In the genomic region with DNA sequence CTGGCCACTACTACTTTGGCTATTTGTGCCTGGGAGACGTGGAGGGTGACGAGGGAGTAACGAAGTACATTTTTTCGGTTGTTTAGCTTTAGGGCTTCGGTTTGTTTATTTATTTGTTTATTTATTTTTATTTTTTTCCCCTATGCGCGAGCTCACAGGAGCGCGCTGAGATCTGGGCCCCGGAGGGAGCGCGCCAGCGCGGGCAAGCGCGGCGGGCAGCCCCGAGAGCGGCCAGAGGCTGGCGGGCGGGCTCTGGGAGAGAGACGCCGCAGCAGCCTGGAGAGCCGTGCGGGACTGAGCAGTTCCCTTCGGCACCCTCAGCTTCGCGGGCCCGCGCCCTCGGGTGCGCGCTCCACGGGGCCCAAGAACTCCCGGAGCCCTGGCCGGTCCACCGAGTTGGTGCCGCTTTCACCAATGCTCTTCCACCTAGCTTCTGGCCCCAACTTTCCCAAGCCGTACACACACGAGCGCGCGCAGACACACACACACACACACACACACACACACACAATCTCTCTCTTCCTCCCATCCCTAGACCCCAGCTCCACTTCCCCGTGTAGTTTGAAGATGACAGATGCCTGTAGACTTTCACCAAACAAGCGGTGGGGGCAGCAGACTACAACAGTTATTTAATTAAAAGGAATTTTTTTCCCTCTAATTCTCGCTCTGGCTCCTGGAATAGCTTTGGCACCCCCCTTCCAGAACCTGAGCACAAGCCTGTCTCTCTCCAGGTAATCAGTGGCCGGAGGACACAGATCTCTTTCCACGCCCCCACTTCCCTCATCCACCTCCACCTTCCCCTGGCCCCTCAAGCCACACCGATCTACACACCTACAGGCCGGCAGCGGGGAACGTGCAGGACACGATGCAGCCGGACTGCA, we compare ENCODE assay signal across 8 mouse cellular contexts.
DNase-seq lines count a peak whose midpoint lies in the region; ATAC-seq lines count a peak whose summit lies in the region.

No protein-coding gene starts in this region.

- H3K4me3 ChIP-seq in brown adipose tissue, adult 24 weeks (ENCODE audit: insufficient read depth, low read depth, low read length), result peak overlapping the region; percentile 61
- peak overlapping the region; percentile 64 for H3K4me3 ChIP-seq in forebrain, embryonic 16.5 days (replicated peaks; ENCODE audit: low read length)
- H3K4me3 ChIP-seq in intestine, embryonic 14.5 days (ENCODE audit: low read depth, low read length), result peak overlapping the region; percentile 63
- H3K4me3 ChIP-seq in limb, embryonic 10.5 days, result peak overlapping the region; percentile 75
- peak overlapping the region; percentile 58 for H3K4me3 ChIP-seq in neural tube, embryonic 13.5 days

- intact Hi-C loops in heart, postnatal 25 days (cut with DNase I), result loop anchor here (10.0 kb wide), 1 partner anchor 251 kb away; the partner anchor contains the start of gene Sod3

- H3K27ac ChIP-seq in brown adipose tissue, adult 24 weeks (replicated peaks; ENCODE audit: low read depth, low read length), result no peak overlapping the region
- H3K27ac ChIP-seq in forebrain, embryonic 16.5 days (ENCODE audit: low read length), result no peak overlapping the region
- H3K27ac ChIP-seq in intestine, embryonic 14.5 days (ENCODE audit: low read depth), result no peak overlapping the region
- H3K27ac ChIP-seq in limb, embryonic 10.5 days, result peak overlapping the region; percentile 50
- H3K27ac ChIP-seq in neural tube, embryonic 13.5 days (replicated peaks), result no peak overlapping the region

- peaks cover 4% of the 10 kb centered on the region; the same call in 1 of the 2 replicates for H3K27me3 ChIP-seq in forebrain, embryonic 16.5 days (replicated peaks; ENCODE audit: control insufficient read depth, insufficient read depth, low read length)
- H3K27me3 ChIP-seq in intestine, embryonic 14.5 days (replicated peaks; ENCODE audit: control insufficient read depth, insufficient read depth, low read length), result peaks cover 34% of the 10 kb centered on the region
- peaks cover 89% of the 10 kb centered on the region for H3K27me3 ChIP-seq in limb, embryonic 10.5 days (ENCODE audit: low read depth, poor library complexity, severe bottlenecking)
- H3K27me3 ChIP-seq in neural tube, embryonic 13.5 days, result peaks cover 64% of the 10 kb centered on the region

- no peaks in the 10 kb centered on the region for H3K9me3 ChIP-seq in forebrain, embryonic 16.5 days (ENCODE audit: control insufficient read depth, low read length)
- no peaks in the 10 kb centered on the region for H3K9me3 ChIP-seq in intestine, embryonic 14.5 days (ENCODE audit: control insufficient read depth, low read length)
- H3K9me3 ChIP-seq in limb, embryonic 10.5 days (replicated peaks), result no peaks in the 10 kb centered on the region
- H3K9me3 ChIP-seq in neural tube, embryonic 13.5 days, result no peaks in the 10 kb centered on the region

- H3K4me2 ChIP-seq in forebrain, embryonic 16.5 days (ENCODE audit: low read length), result peak overlapping the region; percentile 100
- peak overlapping the region; percentile 85 for H3K4me2 ChIP-seq in intestine, embryonic 14.5 days (ENCODE audit: low read length)
- H3K4me2 ChIP-seq in neural tube, embryonic 13.5 days, result peak overlapping the region; percentile 100

- DNase-seq in heart, adult 18-20 months, result peak; percentile 6 to 38
- no peak for DNase-seq in heart, postnatal 25 days (ENCODE audit: low spot score)
- peak; percentile 72 for DNase-seq in intestine, embryonic 14.5 days (ENCODE audit: low spot score)
- DNase-seq in limb, embryonic 10.5 days (ENCODE audit: low spot score), result peak; percentile 64
- DNase-seq in yolk sac, embryonic 10.5 days (ENCODE audit: low spot score), result no peak

- H3K9ac ChIP-seq in forebrain, embryonic 16.5 days (replicated peaks; ENCODE audit: low read depth, low read length), result peak overlapping the region; percentile 70
- H3K9ac ChIP-seq in intestine, embryonic 14.5 days (ENCODE audit: low read length), result peak overlapping the region; percentile 46
- peak overlapping the region; percentile 71 for H3K9ac ChIP-seq in neural tube, embryonic 13.5 days

- peak; percentile 14; the same call in 1 of the 2 replicates for ATAC-seq in forebrain, embryonic 16.5 days
- peak; percentile 38 for ATAC-seq in intestine, embryonic 14.5 days (replicated peaks; ENCODE audit: low FRiP score, low TSS enrichment, low read depth)
- ATAC-seq in neural tube, embryonic 13.5 days (ENCODE audit: low read depth), result no peak

- H3K36me3 ChIP-seq in forebrain, embryonic 16.5 days (ENCODE audit: control insufficient read depth, insufficient read depth), result no peaks in the 10 kb centered on the region
- H3K36me3 ChIP-seq in intestine, embryonic 14.5 days (ENCODE audit: control insufficient read depth, insufficient read depth, low read length), result no peaks in the 10 kb centered on the region
- no peaks in the 10 kb centered on the region for H3K36me3 ChIP-seq in limb, embryonic 10.5 days
- H3K36me3 ChIP-seq in neural tube, embryonic 13.5 days, result no peaks in the 10 kb centered on the region

- under 1% methylated on average over 54 of the region's 54 CpGs for WGBS in forebrain, embryonic 16.5 days
- under 1% methylated on average over 54 of the region's 54 CpGs for WGBS in intestine, embryonic 14.5 days
- WGBS in limb, embryonic 10.5 days, result under 1% methylated on average over 53 of the region's 54 CpGs
- under 1% methylated on average over 54 of the region's 54 CpGs for WGBS in neural tube, embryonic 13.5 days

- H3K4me1 ChIP-seq in brown adipose tissue, adult 24 weeks (ENCODE audit: control insufficient read depth, insufficient read depth, insufficient read length, low read length), result peaks cover 5% of the 10 kb centered on the region; the same call in 1 of the 2 replicates
- H3K4me1 ChIP-seq in forebrain, embryonic 16.5 days (replicated peaks; ENCODE audit: control insufficient read depth, insufficient read depth, low read length), result peaks cover 37% of the 10 kb centered on the region
- H3K4me1 ChIP-seq in intestine, embryonic 14.5 days (replicated peaks; ENCODE audit: control insufficient read depth, insufficient read depth, low read length), result peaks cover 17% of the 10 kb centered on the region; the same call in 1 of the 2 replicates
- H3K4me1 ChIP-seq in limb, embryonic 10.5 days, result peaks cover 45% of the 10 kb centered on the region
- H3K4me1 ChIP-seq in neural tube, embryonic 13.5 days (replicated peaks), result peaks cover 43% of the 10 kb centered on the region

Comparison
In these comparisons a context has a peak if more than half of its experiments do, and no peak if none do; other contexts are left out.
1. DNase-seq: peak in heart, adult 18-20 months (2 of 2), intestine, embryonic 14.5 days (single experiment) and limb, embryonic 10.5 days (single experiment); none in heart, postnatal 25 days (single experiment) and yolk sac, embryonic 10.5 days (single experiment).
2. Peak in every context shown above with its lines, with median percentiles within 50 percentile points of each other: H3K4me3 ChIP-seq, H3K4me2 ChIP-seq and H3K9ac ChIP-seq.